Mouse (Mus musculus) spleen, adult 2 months (tissue): ENCODE results near the gene Gm49321.

Source experiments
- CTCF ChIP-seq: fragments of 200-500 bp; IDR thresholded peaks from 2 replicates; pipeline ENCODE4 v1.5.1; 2011; ENCODE audit warnings: mild to moderate bottlenecking, inconsistent platforms; ENCODE audit not compliant: insufficient read depth, insufficient read length, insufficient replicate concordance; ENCODE audit errors: extremely low read depth
- POLR2A ChIP-seq: fragments of 200-500 bp; IDR thresholded peaks from 2 replicates; pipeline ENCODE4 v1.6.1; 2011; ENCODE audit warnings: low read depth, low read length, inconsistent platforms

GRCm38 (mm10) chr12:73982533-73982932 is 45.1 kb downstream of the Gm49321 start:
- TF ChIP-seq CTCF (no peak), POLR2A (no peak)
